Mouse (Mus musculus) hindbrain, embryonic 12.5 days (tissue): ENCODE measurements at regions not wholly inside any gene's neighbourhood (a gene's known extent, or its start where the extent isn't known, plus 50 kb on each side); places are given as distances from the start of the nearest gene placed in this dataset.

Experiments used
- ATAC-seq: fragments of 200-750 bp; cut with Nextera tagmentation; 2 replicates; pipeline ENCODE4 v1.8.0; 2017; ENCODE audit warnings: moderate TSS enrichment; ENCODE audit not compliant: low FRiP score
- H3K27ac ChIP-seq: fragments of 300-500 bp; sonication (generic); 2 replicates; pipeline ENCODE4 v1.5.1; 2016; ENCODE audit warnings: mild to moderate bottlenecking
- H3K27me3 ChIP-seq: fragments of 300-500 bp; sonication (generic); 2 replicates; pipeline ENCODE4 v1.6.1; 2016; ENCODE audit warnings: mild to moderate bottlenecking
- H3K36me3 ChIP-seq: fragments of 300-500 bp; sonication (generic); 2 replicates; pipeline ENCODE4 v1.6.1; 2016; ENCODE audit warnings: mild to moderate bottlenecking
- H3K4me1 ChIP-seq: fragments of 300-500 bp; sonication (generic); 2 replicates; pipeline ENCODE4 v1.6.1; 2016
- H3K4me2 ChIP-seq: fragments of 300-500 bp; sonication (generic); replicated peaks from 2 replicates; pipeline ENCODE4 v1.6.1; 2016; ENCODE audit warnings: mild to moderate bottlenecking
- H3K4me3 ChIP-seq: fragments of 300-500 bp; sonication (generic); 2 replicates; pipeline ENCODE4 v1.5.1; 2016; ENCODE audit warnings: mild to moderate bottlenecking
- H3K9ac ChIP-seq: fragments of 300-500 bp; sonication (generic); 2 replicates; pipeline ENCODE4 v1.6.1; 2016; ENCODE audit warnings: mild to moderate bottlenecking, moderate library complexity
- H3K9me3 ChIP-seq: fragments of 300-500 bp; sonication (generic); replicated peaks from 2 replicates; pipeline ENCODE4 v1.6.1; 2016; ENCODE audit warnings: mild to moderate bottlenecking
- WGBS: fragments of 180-500 bp; shearing (Covaris S2); methylation state at CpG from one replicate; pipeline ENCODE4 v1.1.7; 2016; 5-methylcytosine and 5-hydroxymethylcytosine counted together

- Histone ChIP-seq H3K9me3 (no peaks in the 10 kb centered on the region), H3K9ac (no peak overlapping the region), H3K4me1 (peaks cover 18% of the 10 kb centered on the region), H3K36me3 (no peaks in the 10 kb centered on the region), H3K27ac (0 out of 2 replicates have a peak overlapping the region, but pooled peaks have one; percentile 5), H3K4me2 (no peak overlapping the region), H3K27me3 (no peaks in the 10 kb centered on the region), H3K4me3 (no peak overlapping the region)
- 49% methylated on average over 5 of the region's 5 CpGs for WGBS
- ATAC-seq = peak; percentile 79
These were observed 195.7 kb downstream of the Rgs3 start for GRCm38 (mm10) chr4:62755237-62755900.

- WGBS = 55% methylated on average over 10 of the region's 10 CpGs
- Histone ChIP-seq H3K4me2 (no peak overlapping the region), H3K27ac (no peak overlapping the region), H3K27me3 (no peaks in the 10 kb centered on the region), H3K4me3 (no peak overlapping the region), H3K4me1 (peaks cover 23% of the 10 kb centered on the region), H3K9me3 (no peaks in the 10 kb centered on the region), H3K36me3 (no peaks in the 10 kb centered on the region), H3K9ac (no peak overlapping the region)
- no peak for ATAC-seq
These were observed 197.1 kb downstream of the Rgs3 start for GRCm38 (mm10) chr4:62756721-62757206.

- 85% methylated on average over 11 of the region's 11 CpGs for WGBS
- Histone ChIP-seq H3K4me3 (no peak overlapping the region), H3K36me3 (no peaks in the 10 kb centered on the region), H3K27ac (no peak overlapping the region), H3K27me3 (no peaks in the 10 kb centered on the region), H3K9me3 (no peaks in the 10 kb centered on the region), H3K4me1 (peaks cover 6% of the 10 kb centered on the region), H3K4me2 (no peak overlapping the region), H3K9ac (no peak overlapping the region)
- no peak for ATAC-seq
These were observed 201.3 kb downstream of the Rgs3 start for GRCm38 (mm10) chr4:62760748-62761604.

GRCm38 (mm10) chr4:62761672-62762071, 202.0 kb downstream of the Rgs3 start:
- 0 out of 2 replicates have a peak, but pooled peaks have one; percentile 66 for ATAC-seq
- peaks cover 5% of the 10 kb centered on the region; the same call in 1 of the 2 replicates for H3K4me1 ChIP-seq
- H3K36me3 ChIP-seq = no peaks in the 10 kb centered on the region
- no peaks in the 10 kb centered on the region for H3K9me3 ChIP-seq
- H3K27me3 ChIP-seq = no peaks in the 10 kb centered on the region
- H3K4me2 ChIP-seq = no peak overlapping the region
- 0% methylated on average over 1 of the region's 1 CpGs for WGBS
- H3K4me3 ChIP-seq = no peak overlapping the region
- H3K9ac ChIP-seq = no peak overlapping the region
- no peak overlapping the region for H3K27ac ChIP-seq

GRCm38 (mm10) chr4:62763990-62764389, 201.4 kb upstream of the Zfp618 start:
- Histone ChIP-seq H3K9me3 (no peaks in the 10 kb centered on the region), H3K36me3 (no peaks in the 10 kb centered on the region), H3K27me3 (no peaks in the 10 kb centered on the region), H3K9ac (no peak overlapping the region), H3K4me3 (no peak overlapping the region), H3K4me1 (peaks cover 17% of the 10 kb centered on the region), H3K27ac (no peak overlapping the region), H3K4me2 (no peak overlapping the region)
- 14% methylated on average over 5 of the region's 5 CpGs for WGBS
- ATAC-seq = peak; percentile 86

- Histone ChIP-seq H3K4me1 (peaks cover 27% of the 10 kb centered on the region), H3K36me3 (no peaks in the 10 kb centered on the region), H3K4me2 (no peak overlapping the region), H3K4me3 (no peak overlapping the region), H3K9ac (no peak overlapping the region), H3K9me3 (no peaks in the 10 kb centered on the region), H3K27me3 (no peaks in the 10 kb centered on the region), H3K27ac (no peak overlapping the region)
- 52% methylated on average over 10 of the region's 10 CpGs for WGBS
- peak; percentile 57 for ATAC-seq
These were observed 195.7 kb upstream of the Zfp618 start for GRCm38 (mm10) chr4:62769469-62770234.

GRCm38 (mm10) chr4:62775005-62775609, 190.3 kb upstream of the Zfp618 start:
- H3K36me3 ChIP-seq = no peaks in the 10 kb centered on the region
- H3K9me3 ChIP-seq = no peaks in the 10 kb centered on the region
- 90% methylated on average over 10 of the region's 10 CpGs for WGBS
- no peak overlapping the region for H3K4me3 ChIP-seq
- H3K27me3 ChIP-seq = no peaks in the 10 kb centered on the region
- no peak overlapping the region for H3K4me2 ChIP-seq
- H3K4me1 ChIP-seq = peaks cover 5% of the 10 kb centered on the region
- no peak for ATAC-seq
- H3K27ac ChIP-seq = no peak overlapping the region
- H3K9ac ChIP-seq = no peak overlapping the region

GRCm38 (mm10) chr4:62776881-62777280, 188.5 kb upstream of the Zfp618 start:
- no peak overlapping the region for H3K4me2 ChIP-seq
- no peak overlapping the region for H3K4me3 ChIP-seq
- H3K4me1 ChIP-seq = peaks cover 8% of the 10 kb centered on the region
- H3K27ac ChIP-seq = no peak overlapping the region
- 90% methylated on average over 9 of the region's 9 CpGs for WGBS
- no peaks in the 10 kb centered on the region for H3K9me3 ChIP-seq
- H3K36me3 ChIP-seq = no peaks in the 10 kb centered on the region
- H3K27me3 ChIP-seq = peaks cover 5% of the 10 kb centered on the region
- ATAC-seq = no peak
- H3K9ac ChIP-seq = no peak overlapping the region

GRCm38 (mm10) chr4:62777436-62777835, 187.9 kb upstream of the Zfp618 start:
- Histone ChIP-seq H3K36me3 (no peaks in the 10 kb centered on the region), H3K4me1 (peaks cover 8% of the 10 kb centered on the region), H3K27me3 (peaks cover 10% of the 10 kb centered on the region), H3K27ac (no peak overlapping the region), H3K9me3 (no peaks in the 10 kb centered on the region), H3K4me3 (no peak overlapping the region), H3K9ac (no peak overlapping the region), H3K4me2 (no peak overlapping the region)
- no peak for ATAC-seq
- WGBS = 68% methylated on average over 7 of the region's 7 CpGs

GRCm38 (mm10) chr4:62778621-62779020, 186.8 kb upstream of the Zfp618 start:
- H3K4me3 ChIP-seq = no peak overlapping the region
- peaks cover 8% of the 10 kb centered on the region for H3K4me1 ChIP-seq
- no peaks in the 10 kb centered on the region for H3K36me3 ChIP-seq
- H3K27ac ChIP-seq = no peak overlapping the region
- H3K4me2 ChIP-seq = no peak overlapping the region
- ATAC-seq = no peak
- WGBS = 80% methylated on average over 5 of the region's 5 CpGs
- H3K27me3 ChIP-seq = peaks cover 13% of the 10 kb centered on the region
- H3K9ac ChIP-seq = no peak overlapping the region
- H3K9me3 ChIP-seq = no peaks in the 10 kb centered on the region

- peak overlapping the region; percentile 45; the same call in 1 of the 2 replicates for H3K27ac ChIP-seq
- peak; percentile 87 for ATAC-seq
- no peaks in the 10 kb centered on the region for H3K9me3 ChIP-seq
- no peaks in the 10 kb centered on the region for H3K36me3 ChIP-seq
- peak overlapping the region; percentile 36 for H3K4me3 ChIP-seq
- H3K27me3 ChIP-seq = peaks cover 17% of the 10 kb centered on the region
- peak overlapping the region; percentile 62 for H3K4me2 ChIP-seq
- H3K4me1 ChIP-seq = peaks cover 8% of the 10 kb centered on the region
- peak overlapping the region; percentile 49 for H3K9ac ChIP-seq
- WGBS = 2% methylated on average over 15 of the region's 15 CpGs
These were observed 185.0 kb upstream of the Zfp618 start for GRCm38 (mm10) chr4:62780409-62780808.
